Comparison of ENCODE assay signal across 33 mouse cellular contexts in the genomic region with DNA sequence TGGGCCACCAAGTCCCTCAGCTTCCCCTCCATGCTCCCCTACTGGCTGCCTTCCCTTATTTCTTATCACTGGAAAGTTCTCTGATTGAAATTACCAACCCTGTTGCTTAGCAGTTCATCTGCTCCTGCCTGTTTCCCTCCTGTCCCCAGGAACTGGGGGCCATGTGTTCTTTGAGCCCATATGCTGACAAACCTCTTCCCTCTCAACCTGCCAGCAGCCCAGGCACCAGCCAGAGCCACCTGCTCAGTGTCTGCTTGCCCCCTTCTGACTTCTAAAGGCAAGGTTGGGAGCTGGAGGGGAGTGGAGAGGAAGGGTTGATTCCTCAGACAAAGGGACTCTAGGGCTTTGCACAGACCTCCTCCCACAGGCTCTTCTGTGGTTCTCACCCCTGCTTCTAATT. TPM values are rescaled to one million over a fixed set of nuclear protein-coding genes. Genes with fewer than 3 reads are reported as not detected.
DNase-seq lines count a peak whose midpoint lies in the region; ATAC-seq and TF ChIP-seq lines count a peak whose summit lies in the region.
"Had no signal": no experiment of that assay in that cellular context is flagged by ENCODE, and none has a peak within 500 bp of the region (broad histone marks: within the 10 kb centered on the region; RNA-seq: fewer than 3 reads in every experiment).

No protein-coding gene starts in this region.

- H3K4me3 ChIP-seq in hindbrain, postnatal 0 days (ENCODE audit: low read length) = no peak overlapping the region
- no peak overlapping the region for H3K4me3 ChIP-seq in hindbrain, embryonic 13.5 days
- H3K4me3 ChIP-seq: embryonic facial prominence, embryonic 10.5 days; heart, embryonic 13.5 days; limb, embryonic 13.5 days; liver, embryonic 12.5 days; midbrain, embryonic 13.5 days; neural tube, embryonic 13.5 days; stomach, embryonic 15.5 days had no signal

- no peaks in the 10 kb centered on the region for H3K9me3 ChIP-seq in hindbrain, postnatal 0 days (ENCODE audit: low read length)
- no peaks in the 10 kb centered on the region for H3K9me3 ChIP-seq in hindbrain, embryonic 13.5 days
- H3K9me3 ChIP-seq: embryonic facial prominence, embryonic 10.5 days; heart, embryonic 13.5 days; limb, embryonic 13.5 days; liver, embryonic 12.5 days; midbrain, embryonic 13.5 days; neural tube, embryonic 13.5 days; stomach, embryonic 15.5 days had no signal

- no peak for TF ChIP-seq CTCF in hindbrain, postnatal 0 days (IDR thresholded peaks at IDR 0.05; ENCODE audit: low read depth)

- ATAC-seq in hindbrain, postnatal 0 days = 0 out of 2 replicates have a peak, but pooled peaks have one; percentile 21
- no peak for ATAC-seq in hindbrain, embryonic 13.5 days (ENCODE audit: low FRiP score)
- no peak for ATAC-seq in megakaryocyte, adult 5-6 weeks (ENCODE audit: poor library complexity, severe bottlenecking)
- ATAC-seq: liver, embryonic 12.5 days; midbrain, embryonic 13.5 days had no signal

- H3K27ac ChIP-seq in hindbrain, postnatal 0 days = no peak overlapping the region
- H3K27ac ChIP-seq in hindbrain, embryonic 13.5 days = no peak overlapping the region
- H3K27ac ChIP-seq: embryonic facial prominence, embryonic 10.5 days; heart, embryonic 13.5 days; hindbrain, embryonic 14.5 days; kidney, postnatal 0 days; limb, embryonic 13.5 days; liver, embryonic 12.5 days; midbrain, embryonic 13.5 days; neural tube, embryonic 13.5 days; stomach, embryonic 15.5 days had no signal

- H3K27me3 ChIP-seq in hindbrain, postnatal 0 days (ENCODE audit: insufficient read depth, low read length) = no peaks in the 10 kb centered on the region
- no peaks in the 10 kb centered on the region for H3K27me3 ChIP-seq in hindbrain, embryonic 13.5 days
- H3K27me3 ChIP-seq: heart, embryonic 13.5 days; limb, embryonic 13.5 days; liver, embryonic 12.5 days; midbrain, embryonic 13.5 days; neural tube, embryonic 13.5 days; stomach, embryonic 15.5 days had no signal

- no peak overlapping the region for H3K9ac ChIP-seq in hindbrain, postnatal 0 days (replicated peaks; ENCODE audit: low read length)
- H3K9ac ChIP-seq in hindbrain, embryonic 13.5 days = no peak overlapping the region
- H3K9ac ChIP-seq: heart, embryonic 13.5 days; hindbrain, embryonic 14.5 days; limb, embryonic 13.5 days; liver, embryonic 12.5 days; midbrain, embryonic 13.5 days; neural tube, embryonic 13.5 days; stomach, embryonic 15.5 days had no signal

- DNase-seq in cerebellum, postnatal 10 days = peak; percentile 14 to 15
- DNase-seq in cerebellum, postnatal 14 days = no peak
- DNase-seq in hindbrain, postnatal 0 days (ENCODE audit: low spot score) = no peak
- peak; percentile 48 to 70 for DNase-seq in layer of hippocampus, adult 8-10 months (ENCODE audit: low spot score in 2 of 2)
- DNase-seq in adrenal gland, postnatal 36 days = no peak
- DNase-seq in right cerebral cortex, postnatal 14 days = no peak
- DNase-seq: gastrocnemius, postnatal 14 days; heart, adult 18-20 months; heart, postnatal 36 days; kidney, adult 2 months; lung, adult 18-20 months; lung, postnatal 14 days; retina, postnatal 1 day; right cerebral cortex, postnatal 4 days; thymus, postnatal 25 days had no signal

- no peaks in the 10 kb centered on the region for H3K36me3 ChIP-seq in hindbrain, postnatal 0 days (ENCODE audit: insufficient read depth, low read length)
- no peaks in the 10 kb centered on the region for H3K36me3 ChIP-seq in hindbrain, embryonic 13.5 days
- H3K36me3 ChIP-seq: embryonic facial prominence, embryonic 10.5 days; heart, embryonic 13.5 days; limb, embryonic 13.5 days; liver, embryonic 12.5 days; midbrain, embryonic 13.5 days; neural tube, embryonic 13.5 days; stomach, embryonic 15.5 days had no signal

- no peak overlapping the region for H3K4me2 ChIP-seq in hindbrain, postnatal 0 days (ENCODE audit: low read depth, low read length)
- no peak overlapping the region for H3K4me2 ChIP-seq in hindbrain, embryonic 13.5 days
- H3K4me2 ChIP-seq: heart, embryonic 13.5 days; hindbrain, embryonic 14.5 days; limb, embryonic 13.5 days; liver, embryonic 12.5 days; midbrain, embryonic 13.5 days; neural tube, embryonic 13.5 days; stomach, embryonic 15.5 days had no signal

- no peaks in the 10 kb centered on the region for H3K4me1 ChIP-seq in hindbrain, postnatal 0 days (ENCODE audit: insufficient read depth, low read length)
- H3K4me1 ChIP-seq in hindbrain, embryonic 13.5 days (replicated peaks) = no peaks in the 10 kb centered on the region
- H3K4me1 ChIP-seq: embryonic facial prominence, embryonic 10.5 days; heart, embryonic 13.5 days; liver, embryonic 12.5 days; midbrain, embryonic 13.5 days; neural tube, embryonic 13.5 days; stomach, embryonic 15.5 days had no signal

RNA-seq across cellular contexts. Expression of gene 1700012A03Rik, which starts 4.7 kb away (rescaled TPM):
- not detected in 2 replicates for total RNA-seq in hindbrain, postnatal 0 days (2014; rRNA removed)
- polyA plus RNA-seq in hindbrain, postnatal 0 days (2015; fragmentation: Nextera tagmentation; extraction: Ambion mirVana) = not detected in 2 replicates
- polyA plus RNA-seq in hindbrain, embryonic 13.5 days (2015; fragmentation: Nextera tagmentation; extraction: Ambion mirVana) = not detected in 2 replicates
- total RNA-seq in layer of hippocampus, adult 8-10 months (2022) = not detected
- not detected in 2 replicates for total RNA-seq in megakaryocyte, adult 5-6 weeks (2015)
- total RNA-seq in megakaryocyte, adult 5-6 weeks (2017) = not detected in 2 replicates
- total RNA-seq in adrenal gland, postnatal 36 days (2021) = not detected
- total RNA-seq: adrenal gland, adult 18-20 months; adrenal gland, postnatal 4 days; common myeloid progenitor, adult 5-6 weeks; gastrocnemius, postnatal 14 days; heart, adult 18-20 months; heart, postnatal 36 days; megakaryocyte progenitor cell, adult 5-6 weeks had no signal
- polyA plus RNA-seq: cerebellum, adult 2 months; embryonic facial prominence, embryonic 10.5 days; heart, embryonic 13.5 days; hindbrain, embryonic 14.5 days; intestine, embryonic 14.5 days; kidney, postnatal 0 days; large intestine, adult 2 months; limb, embryonic 13.5 days; liver, embryonic 12.5 days; midbrain, embryonic 13.5 days; neural tube, embryonic 13.5 days; stomach, embryonic 15.5 days had no signal

Comparison
In these comparisons a context has a peak if more than half of its experiments do, and no peak if none do; other contexts are left out.
1. DNase-seq: peak in cerebellum, postnatal 10 days (2 of 2) and layer of hippocampus, adult 8-10 months (2 of 2); none in cerebellum, postnatal 14 days (0 of 2), hindbrain, postnatal 0 days (single experiment), adrenal gland, postnatal 36 days (0 of 2) and right cerebral cortex, postnatal 14 days (single experiment).